In genomic region chr2:165003108-165003507, GRCm38 (mm10) we compare ENCODE assay signal across 25 mouse cellular contexts. TPM values are rescaled to one million over a fixed set of nuclear protein-coding genes. Genes with fewer than 3 reads are reported as not detected.
A peak's percentile ranks its signal among the peaks of the same experiment; 100 is the strongest.
DNase-seq lines count a peak whose midpoint lies in the region; ATAC-seq lines count a peak whose summit lies in the region.
"Had no signal": no experiment of that assay in that cellular context is flagged by ENCODE, and none has a peak within 500 bp of the region (broad histone marks: within the 10 kb centered on the region; RNA-seq: fewer than 3 reads in every experiment).

No protein-coding gene starts in this region.

- peaks cover 12% of the 10 kb centered on the region for H3K27me3 ChIP-seq in forebrain, embryonic 11.5 days (ENCODE audit: control insufficient read depth, insufficient read depth, low read length)
- H3K27me3 ChIP-seq in forebrain, embryonic 15.5 days, result peaks cover 12% of the 10 kb centered on the region

- no peak overlapping the region for H3K4me3 ChIP-seq in forebrain, embryonic 11.5 days (ENCODE audit: low read depth, low read length)
- no peak overlapping the region for H3K4me3 ChIP-seq in forebrain, embryonic 15.5 days
- H3K4me3 ChIP-seq: embryonic facial prominence, embryonic 10.5 days; heart, adult 2 months; heart, embryonic 13.5 days; hindbrain, embryonic 12.5 days; limb, embryonic 13.5 days; liver, embryonic 12.5 days; midbrain, embryonic 12.5 days; myocyte; neural tube, embryonic 13.5 days had no signal

- H3K36me3 ChIP-seq in forebrain, embryonic 11.5 days (ENCODE audit: control insufficient read depth, insufficient read depth, low read length), result peaks cover 42% of the 10 kb centered on the region
- H3K36me3 ChIP-seq in forebrain, embryonic 15.5 days, result peaks cover 94% of the 10 kb centered on the region

- DNase-seq in forebrain, embryonic 11.5 days (ENCODE audit: low spot score), result peak; percentile 39
- DNase-seq in kidney, adult 9 months, result peak; percentile 67
- DNase-seq in kidney, postnatal 4 days, result no peak
- peak; percentile 22 for DNase-seq in ZHBTc4 (ENCODE audit: low read depth, low spot score)
- DNase-seq in kidney, postnatal 14 days, result peak; percentile 26
- DNase-seq in thymus, postnatal 0 days (ENCODE audit: low spot score), result no peak
- DNase-seq: adrenal gland, postnatal 14 days; gastrocnemius, postnatal 36 days; heart, adult 2 months; lung, adult 18-20 months; lung, postnatal 10 days; retina, postnatal 1 day; right cerebral cortex, postnatal 25 days; spleen, adult 18-20 months had no signal

- no peak for ATAC-seq in forebrain, embryonic 11.5 days (replicated peaks; ENCODE audit: low FRiP score)
- ATAC-seq in forebrain, embryonic 15.5 days (replicated peaks), result no peak
- ATAC-seq: activated CD4-positive, CD25-positive, alpha-beta regulatory T cell, adult 4 months; intestine, postnatal 0 days; liver, embryonic 12.5 days had no signal

- WGBS in forebrain, embryonic 11.5 days, result 83% methylated on average over 3 of the region's 3 CpGs
- WGBS in forebrain, embryonic 15.5 days, result 75% methylated on average over 3 of the region's 3 CpGs

- H3K27ac ChIP-seq in forebrain, embryonic 11.5 days (ENCODE audit: low read depth, low read length), result no peak overlapping the region
- H3K27ac ChIP-seq in forebrain, embryonic 15.5 days (replicated peaks), result no peak overlapping the region
- H3K27ac ChIP-seq: embryonic facial prominence, embryonic 10.5 days; heart, adult 2 months; heart, embryonic 13.5 days; hindbrain, embryonic 12.5 days; limb, embryonic 13.5 days; liver, embryonic 12.5 days; midbrain, embryonic 12.5 days; neural tube, embryonic 13.5 days had no signal

- H3K4me2 ChIP-seq in forebrain, embryonic 11.5 days (ENCODE audit: low read depth, low read length, severe bottlenecking), result no peak overlapping the region
- H3K4me2 ChIP-seq in forebrain, embryonic 15.5 days (replicated peaks), result no peak overlapping the region
- H3K4me2 ChIP-seq: heart, embryonic 13.5 days; hindbrain, embryonic 12.5 days; limb, embryonic 13.5 days; liver, embryonic 12.5 days; midbrain, embryonic 12.5 days; neural tube, embryonic 13.5 days had no signal

- 0 out of 2 replicates have a peak, but pooled peaks cover 1% of the 10 kb centered on the region for H3K4me1 ChIP-seq in forebrain, embryonic 11.5 days (replicated peaks; ENCODE audit: control insufficient read depth, insufficient read depth, low read length)
- peaks cover 8% of the 10 kb centered on the region for H3K4me1 ChIP-seq in forebrain, embryonic 15.5 days

- H3K9ac ChIP-seq in forebrain, embryonic 11.5 days (ENCODE audit: low read length), result no peak overlapping the region
- no peak overlapping the region for H3K9ac ChIP-seq in forebrain, embryonic 15.5 days (replicated peaks)
- H3K9ac ChIP-seq: heart, embryonic 13.5 days; hindbrain, embryonic 12.5 days; limb, embryonic 13.5 days; liver, embryonic 12.5 days; midbrain, embryonic 12.5 days; neural tube, embryonic 13.5 days had no signal

- no peaks in the 10 kb centered on the region for H3K9me3 ChIP-seq in forebrain, embryonic 11.5 days (ENCODE audit: control insufficient read depth, low read length)
- no peaks in the 10 kb centered on the region for H3K9me3 ChIP-seq in forebrain, embryonic 15.5 days
- H3K9me3 ChIP-seq: embryonic facial prominence, embryonic 10.5 days; heart, embryonic 13.5 days; hindbrain, embryonic 12.5 days; limb, embryonic 13.5 days; liver, embryonic 12.5 days; midbrain, embryonic 12.5 days; neural tube, embryonic 13.5 days had no signal

RNA-seq across cellular contexts. Expression of gene Ncoa5, which starts 31.6 kb away (rescaled TPM):
- 113 and 114 TPM in 2 replicates for polyA plus RNA-seq in forebrain, embryonic 11.5 days (2014; fragmentation: Nextera tagmentation; extraction: Ambion mirVana)
- polyA plus RNA-seq in forebrain, embryonic 15.5 days (2015; fragmentation: Nextera tagmentation; extraction: Ambion mirVana), result 131 and 137 TPM in 2 replicates
- polyA plus RNA-seq in thymus, postnatal 0 days (2015; fragmentation: Nextera tagmentation; extraction: Ambion mirVana), result 43.8 and 51.3 TPM in 2 replicates

RNA-seq across cellular contexts. Expression of gene Slc12a5, which starts 42.5 kb away (rescaled TPM):
- polyA plus RNA-seq in forebrain, embryonic 11.5 days (2014; fragmentation: Nextera tagmentation; extraction: Ambion mirVana), result 1.6 and 2.6 TPM in 2 replicates
- 16.2 and 17.2 TPM in 2 replicates for polyA plus RNA-seq in forebrain, embryonic 15.5 days (2015; fragmentation: Nextera tagmentation; extraction: Ambion mirVana)
- polyA plus RNA-seq in thymus, postnatal 0 days (2015; fragmentation: Nextera tagmentation; extraction: Ambion mirVana), result 0.26 and 0.30 TPM in 2 replicates

RNA-seq across cellular contexts. Expression of gene Cd40, which starts 52.3 kb away (rescaled TPM):
- polyA plus RNA-seq in forebrain, embryonic 11.5 days (2014; fragmentation: Nextera tagmentation; extraction: Ambion mirVana), result 3.9 and 4.2 TPM in 2 replicates
- polyA plus RNA-seq in forebrain, embryonic 15.5 days (2015; fragmentation: Nextera tagmentation; extraction: Ambion mirVana), result 4.8 and 5.8 TPM in 2 replicates
- 29.6 and 31.4 TPM in 2 replicates for polyA plus RNA-seq in thymus, postnatal 0 days (2015; fragmentation: Nextera tagmentation; extraction: Ambion mirVana)

Comparison
In these comparisons a context has a peak if more than half of its experiments do, and no peak if none do; other contexts are left out.
1. DNase-seq: peak in forebrain, embryonic 11.5 days (single experiment), kidney, adult 9 months (single experiment), ZHBTc4 (single experiment) and kidney, postnatal 14 days (single experiment); none in kidney, postnatal 4 days (0 of 2) and thymus, postnatal 0 days (single experiment).